Mouse (Mus musculus) liver, embryonic 13.5 days (tissue): ENCODE data around the gene Snx1. TPM values are rescaled to one million over a fixed set of nuclear protein-coding genes. Genes with fewer than 3 reads are reported as not detected.

Experiments used
- ATAC-seq: fragments of 200-750 bp; cut with Nextera tagmentation; 2 replicates; pipeline ENCODE4 v1.8.0; 2017; ENCODE audit warnings: low read depth, mild to moderate bottlenecking, moderate number of reproducible peaks, moderate library complexity
- DNase-seq: peaks from one replicate; pipeline ENCODE4 v3.0.0; 2022
- H3K27ac ChIP-seq: fragments of 300-500 bp; sonication (generic); 2 replicates; pipeline ENCODE4 v1.5.1; 2015; ENCODE audit warnings: moderate library complexity, mild to moderate bottlenecking, inconsistent platforms
- H3K27me3 ChIP-seq: fragments of 300-500 bp; sonication (generic); 2 replicates; pipeline ENCODE4 v1.6.1; 2015; ENCODE audit warnings: mild to moderate bottlenecking, inconsistent platforms
- H3K36me3 ChIP-seq: fragments of 300-500 bp; sonication (generic); 2 replicates; pipeline ENCODE4 v1.6.1; 2015; ENCODE audit warnings: mild to moderate bottlenecking, inconsistent platforms
- H3K4me1 ChIP-seq: fragments of 300-500 bp; sonication (generic); replicated peaks from 2 replicates; pipeline ENCODE4 v1.6.1; 2015; ENCODE audit warnings: inconsistent platforms
- H3K4me2 ChIP-seq: fragments of 300-500 bp; sonication (generic); 2 replicates; pipeline ENCODE4 v1.6.1; 2015; ENCODE audit warnings: inconsistent platforms, mild to moderate bottlenecking, moderate library complexity
- H3K4me3 ChIP-seq: fragments of 300-500 bp; sonication (generic); replicated peaks from 2 replicates; pipeline ENCODE4 v1.5.1; 2015; ENCODE audit warnings: mild to moderate bottlenecking, inconsistent platforms
- H3K9ac ChIP-seq: fragments of 300-500 bp; sonication (generic); 2 replicates; pipeline ENCODE4 v1.6.1; 2015; ENCODE audit warnings: mild to moderate bottlenecking, inconsistent platforms
- H3K9me3 ChIP-seq: fragments of 300-500 bp; sonication (generic); replicated peaks from 2 replicates; pipeline ENCODE4 v1.6.1; 2016; ENCODE audit warnings: inconsistent platforms
- whole genome bisulfite sequencing: fragments of 180-500 bp; shearing (Covaris S2); methylation state at CpG from one replicate; pipeline ENCODE4 v1.1.7; 2015; ENCODE audit not compliant: insufficient replicate concordance; 5-methylcytosine and 5-hydroxymethylcytosine counted together
- polyA plus RNA-seq: library from polyadenylated mRNA; unstranded; fragments of >200 nt; fragmentation: Nextera tagmentation; extraction: Ambion mirVana; gene quantifications from 2 replicates; pipeline ENCODE4 v1.2.1, GENCODE M21; 2015

Gene Snx1
- polyA plus RNA-seq, 1 experiment from 2014 or later: 79.7 TPM

DNA sequence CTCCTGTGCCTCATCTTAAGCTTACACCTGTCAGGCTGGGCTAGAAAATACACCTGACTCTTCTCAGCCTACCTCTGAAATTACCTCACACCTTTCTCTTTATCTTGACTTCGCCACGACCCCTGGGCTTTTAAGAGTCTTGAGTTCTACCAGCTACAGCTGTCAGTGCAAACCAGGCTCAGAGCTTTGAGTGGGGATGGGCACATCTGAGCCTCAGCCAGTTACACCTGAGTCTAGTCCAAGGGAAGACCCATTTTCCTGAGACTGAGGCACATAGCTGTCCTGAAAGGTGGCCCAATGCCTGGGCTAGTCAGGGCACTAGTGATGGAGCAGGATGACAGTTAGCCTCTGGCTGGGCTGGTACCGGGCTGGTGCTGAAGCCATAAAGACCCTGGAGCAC lies 59.6 kb downstream of the Snx1 start:
- Histone ChIP-seq H3K27me3 (peaks cover 23% of the 10 kb centered on the region), H3K36me3 (peaks cover 61% of the 10 kb centered on the region), H3K9ac (peak overlapping the region; percentile 92; the same call in 1 of the 2 replicates), H3K4me2 (peak overlapping the region; percentile 82), H3K4me3 (0 out of 2 replicates have a peak overlapping the region, but pooled peaks have one; percentile 82), H3K9me3 (no peaks in the 10 kb centered on the region), H3K4me1 (peaks cover 53% of the 10 kb centered on the region), H3K27ac (no peak overlapping the region)
- WGBS: 89% methylated on average over 3 of the region's 3 CpGs
- ATAC-seq (no peak), DNase-seq (no peak)

DNA sequence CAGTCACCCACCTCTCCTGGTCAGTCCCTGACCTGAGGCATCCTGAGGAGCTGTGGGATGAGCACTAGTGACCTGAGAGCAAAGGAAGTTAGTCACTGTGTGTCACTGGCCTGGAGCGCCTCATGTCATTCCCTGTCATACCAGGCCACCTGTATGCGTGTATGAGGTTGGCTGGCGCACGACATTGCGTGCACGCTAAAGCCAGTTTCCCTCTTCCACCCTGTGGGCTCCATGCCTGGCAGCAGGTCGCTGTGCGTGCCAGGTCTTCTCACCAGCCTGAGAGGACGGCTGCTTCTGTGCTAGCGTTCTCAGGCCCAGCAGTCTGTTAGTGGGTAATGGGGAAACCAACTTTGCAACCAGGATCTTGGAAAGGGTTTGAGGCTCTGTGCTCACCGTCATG lies 62.1 kb downstream of the Snx1 start:
- 94% methylated on average over 11 of the region's 11 CpGs for WGBS
- DNase-seq (no peak), ATAC-seq (no peak)
- Histone ChIP-seq H3K9ac (0 out of 2 replicates have a peak overlapping the region, but pooled peaks have one; percentile 7), H3K4me2 (no peak overlapping the region), H3K9me3 (no peaks in the 10 kb centered on the region), H3K36me3 (peaks cover 64% of the 10 kb centered on the region), H3K4me3 (no peak overlapping the region), H3K27ac (peak overlapping the region; percentile 36; the same call in 1 of the 2 replicates), H3K4me1 (peaks cover 51% of the 10 kb centered on the region), H3K27me3 (peaks cover 21% of the 10 kb centered on the region)

DNA sequence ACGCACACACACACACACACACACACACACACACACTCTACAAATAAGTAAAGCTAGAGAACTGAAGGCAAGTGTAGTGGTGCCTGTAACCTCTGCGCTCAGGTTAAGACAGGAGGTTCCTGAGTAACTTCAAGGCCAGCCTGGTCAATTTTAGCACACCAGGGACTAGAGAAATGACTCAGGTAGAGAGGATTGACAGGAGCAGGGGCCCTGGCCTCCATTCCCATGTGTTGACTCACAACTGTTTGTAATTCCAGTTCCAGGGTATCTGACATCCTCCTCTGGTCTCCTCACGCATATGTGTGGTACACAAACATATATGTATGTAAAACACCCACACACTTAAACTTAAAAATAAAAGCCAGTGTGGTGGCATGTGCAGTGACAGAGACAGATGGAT lies 62.9 kb downstream of the Snx1 start:
- no peak for DNase-seq
- ATAC-seq: no peak
- no peak overlapping the region for H3K4me3 ChIP-seq
- no peaks in the 10 kb centered on the region for H3K9me3 ChIP-seq
- peaks cover 50% of the 10 kb centered on the region for H3K4me1 ChIP-seq
- H3K9ac ChIP-seq: no peak overlapping the region
- peaks cover 12% of the 10 kb centered on the region for H3K27me3 ChIP-seq
- no peak overlapping the region for H3K4me2 ChIP-seq
- WGBS: 93% methylated on average over 3 of the region's 3 CpGs
- H3K36me3 ChIP-seq: peaks cover 64% of the 10 kb centered on the region
- peak overlapping the region; percentile 44 for H3K27ac ChIP-seq

DNA sequence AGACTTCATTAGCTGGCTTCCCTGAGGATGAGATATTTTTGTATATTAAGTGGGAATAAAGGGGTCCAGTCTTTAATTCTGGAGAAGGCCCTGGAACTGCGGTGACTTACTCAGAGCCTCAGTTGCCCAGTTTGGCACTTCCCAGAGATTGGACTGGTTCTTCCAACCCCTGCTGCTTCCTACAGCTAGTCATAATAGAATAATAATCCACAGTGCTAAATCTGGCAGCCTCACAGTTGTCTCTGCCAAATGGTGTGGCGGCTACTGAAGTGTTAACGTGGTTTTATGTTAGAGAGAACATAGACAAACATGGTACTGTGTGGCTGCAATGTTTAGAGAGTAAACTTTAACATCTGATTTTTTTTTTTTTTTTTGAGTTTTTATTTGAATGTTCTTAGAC lies 64.7 kb downstream of the Snx1 start:
- no peaks in the 10 kb centered on the region for H3K27me3 ChIP-seq
- H3K4me2 ChIP-seq: peak overlapping the region; percentile 78
- H3K9ac ChIP-seq: peak overlapping the region; percentile 92
- ATAC-seq (no peak), DNase-seq (no peak)
- H3K36me3 ChIP-seq: peaks cover 50% of the 10 kb centered on the region
- H3K4me3 ChIP-seq: peak overlapping the region; percentile 85
- H3K4me1 ChIP-seq: peaks cover 34% of the 10 kb centered on the region
- peak overlapping the region; percentile 89 for H3K27ac ChIP-seq
- WGBS: 83% methylated on average over 3 of the region's 3 CpGs
- H3K9me3 ChIP-seq: no peaks in the 10 kb centered on the region

DNA sequence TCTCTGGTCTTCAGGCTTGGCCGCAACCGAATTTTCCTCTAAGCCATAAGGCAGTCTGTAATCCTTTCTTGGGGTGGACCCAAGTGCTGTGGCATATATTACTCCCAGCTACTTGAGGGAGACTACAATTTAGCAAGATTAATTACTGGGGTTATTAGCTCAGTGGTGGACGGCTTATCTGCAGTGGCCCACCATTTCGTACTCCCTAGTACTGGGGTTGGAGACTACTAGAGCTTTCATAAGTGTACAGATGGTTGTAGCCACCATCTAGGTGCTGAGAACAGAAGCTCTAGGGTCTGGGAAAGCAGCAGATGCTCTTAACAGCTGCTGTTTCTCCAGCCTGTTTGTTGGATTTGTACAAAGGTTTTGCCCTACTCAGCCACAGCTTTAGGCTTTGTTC lies 65.4 kb downstream of the Snx1 start:
- H3K27ac ChIP-seq: peak overlapping the region; percentile 89

DNA sequence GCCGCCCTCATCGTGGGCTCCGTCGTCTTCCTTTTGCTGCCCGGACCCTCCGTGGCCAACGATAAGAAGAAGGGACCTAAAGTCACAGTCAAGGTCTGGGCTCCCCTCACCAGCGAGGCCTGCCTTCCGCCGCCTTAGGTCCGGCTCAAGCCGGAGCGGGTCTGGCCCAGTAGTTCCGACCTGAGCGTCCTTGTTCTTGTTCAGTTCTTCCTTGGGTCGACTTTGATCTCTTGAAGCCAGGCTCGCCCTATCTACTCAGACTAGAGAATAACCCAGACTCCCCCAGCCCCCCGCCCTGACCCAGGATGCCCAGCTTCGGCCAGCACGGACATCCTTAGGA lies 66.1 kb downstream of the Snx1 start:
- Histone ChIP-seq H3K9me3 (no peaks in the 10 kb centered on the region), H3K36me3 (peaks cover 36% of the 10 kb centered on the region), H3K4me1 (peaks cover 34% of the 10 kb centered on the region), H3K4me2 (peak overlapping the region; percentile 78), H3K27ac (peak overlapping the region; percentile 89), H3K4me3 (peak overlapping the region; percentile 85), H3K9ac (peak overlapping the region; percentile 92), H3K27me3 (no peaks in the 10 kb centered on the region)
- ATAC-seq (peak; percentile 47), DNase-seq (no peak)
- WGBS: 0% methylated on average over 20 of the region's 20 CpGs

More for the DNA sequence above, 65.4 kb downstream of the Snx1 start:
- peaks cover 34% of the 10 kb centered on the region for H3K4me1 ChIP-seq
- no peaks in the 10 kb centered on the region for H3K9me3 ChIP-seq
- H3K4me2 ChIP-seq: peak overlapping the region; percentile 78
- peak overlapping the region; percentile 92 for H3K9ac ChIP-seq
- 24% methylated on average over 4 of the region's 4 CpGs for WGBS
- H3K27me3 ChIP-seq: no peaks in the 10 kb centered on the region
- no peak for DNase-seq
- no peak for ATAC-seq
- H3K4me3 ChIP-seq: peak overlapping the region; percentile 85
- H3K36me3 ChIP-seq: peaks cover 43% of the 10 kb centered on the region

DNA sequence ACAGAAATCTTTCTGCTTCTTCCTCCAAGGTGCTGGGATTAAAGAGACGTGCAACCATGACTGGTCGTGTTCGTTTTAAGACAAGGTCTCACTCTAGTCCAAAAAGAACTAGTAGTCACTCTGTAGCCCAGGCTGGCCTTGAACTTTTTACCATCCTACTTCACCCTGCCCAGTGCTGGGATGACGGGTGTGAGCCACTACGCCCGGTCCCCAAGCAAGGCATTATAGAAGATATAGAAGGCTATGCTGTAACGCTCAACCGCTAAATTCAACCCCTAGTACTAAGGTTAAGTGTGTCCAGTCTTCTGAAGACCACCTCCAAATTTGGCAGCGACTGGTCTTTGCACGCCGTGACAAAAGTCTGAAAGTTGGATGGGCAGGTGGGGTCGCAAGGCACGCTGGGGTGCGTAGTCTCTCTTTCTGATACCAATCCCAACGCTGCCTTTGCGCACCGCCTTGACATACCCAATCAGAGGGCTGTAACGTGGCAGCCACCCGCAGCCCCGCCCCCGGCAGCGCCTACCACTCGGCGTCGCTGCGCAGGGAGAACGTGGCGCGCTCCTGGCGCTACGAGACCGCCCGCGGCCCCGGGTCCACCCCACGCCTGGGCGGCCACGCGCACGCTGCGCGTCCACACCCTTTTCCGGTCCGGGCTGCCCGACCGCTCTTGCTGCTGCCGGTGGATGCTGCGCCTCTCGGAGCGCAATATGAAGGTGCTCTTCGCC lies 66.6 kb downstream of the Snx1 start, which contains the start of gene Ppib:
Ppib (plus strand) TSS at position 640 of the 725 bp plus-strand sequence.
- Histone ChIP-seq H3K27me3 (no peaks in the 10 kb centered on the region), H3K4me3 (peak within 1 kb of the TSS; percentile 85), H3K4me2 (peak within 1 kb of the TSS; percentile 78), H3K4me1 (peaks cover 34% of the 10 kb centered on the region), H3K27ac (peak within 1 kb of the TSS; percentile 89), H3K36me3 (peaks cover 32% of the 10 kb centered on the region), H3K9me3 (no peaks in the 10 kb centered on the region), H3K9ac (peak within 1 kb of the TSS; percentile 92)
- under 1% methylated on average over 51 of the region's 51 CpGs for WGBS
- peak; percentile 95 for ATAC-seq
- peak; percentile 98 for DNase-seq

DNA sequence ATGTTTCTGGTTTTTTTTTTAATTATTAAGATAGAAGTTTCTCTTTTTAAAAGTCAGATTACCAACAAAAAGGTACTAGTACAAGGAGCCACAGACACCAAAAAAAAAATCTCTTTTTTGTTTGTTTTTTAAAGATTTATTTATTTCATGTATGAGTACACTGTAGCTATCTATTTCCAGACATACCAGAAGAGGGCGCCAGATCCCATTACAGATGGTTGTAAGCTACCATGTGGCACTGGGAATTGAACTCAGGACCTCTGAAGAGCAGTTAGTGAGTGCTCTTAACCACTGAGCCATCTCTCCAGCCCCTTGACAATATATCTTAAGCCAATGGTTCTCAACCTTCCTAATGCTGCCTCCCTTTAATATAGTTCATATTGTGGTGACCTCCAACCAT lies 72.8 kb downstream of the Snx1 start:
- ATAC-seq (no peak), DNase-seq (no peak)
- no peak overlapping the region for H3K4me3 ChIP-seq
- no peak overlapping the region for H3K27ac ChIP-seq
- no peak overlapping the region for H3K9ac ChIP-seq
- WGBS: 45% methylated on average over 1 of the region's 1 CpGs
- no peaks in the 10 kb centered on the region for H3K27me3 ChIP-seq
- peaks cover 6% of the 10 kb centered on the region; the same call in 1 of the 2 replicates for H3K4me1 ChIP-seq
- no peaks in the 10 kb centered on the region for H3K36me3 ChIP-seq
- peaks cover 6% of the 10 kb centered on the region; the same call in 1 of the 2 replicates for H3K9me3 ChIP-seq
- no peak overlapping the region for H3K4me2 ChIP-seq

DNA sequence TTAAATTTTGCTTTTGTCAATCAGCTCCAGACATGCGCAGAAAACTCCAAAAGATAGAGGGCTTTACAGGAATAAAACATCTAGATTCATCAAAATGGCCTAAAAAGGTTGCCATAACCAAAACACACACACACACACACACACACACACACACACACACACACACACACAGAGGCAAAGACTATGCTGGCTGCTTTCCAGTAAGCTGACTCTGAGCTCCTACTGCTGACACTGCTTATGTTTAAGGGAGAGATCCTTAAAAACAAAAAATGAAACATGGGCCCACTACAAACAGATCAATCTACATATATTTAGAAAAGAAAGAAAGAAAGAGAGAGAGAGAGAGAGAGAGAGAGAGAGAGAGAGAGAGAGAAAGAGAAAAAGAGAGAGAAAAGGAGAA lies 73.7 kb downstream of the Snx1 start:
- peaks cover 6% of the 10 kb centered on the region; the same call in 1 of the 2 replicates for H3K9me3 ChIP-seq

DNA sequence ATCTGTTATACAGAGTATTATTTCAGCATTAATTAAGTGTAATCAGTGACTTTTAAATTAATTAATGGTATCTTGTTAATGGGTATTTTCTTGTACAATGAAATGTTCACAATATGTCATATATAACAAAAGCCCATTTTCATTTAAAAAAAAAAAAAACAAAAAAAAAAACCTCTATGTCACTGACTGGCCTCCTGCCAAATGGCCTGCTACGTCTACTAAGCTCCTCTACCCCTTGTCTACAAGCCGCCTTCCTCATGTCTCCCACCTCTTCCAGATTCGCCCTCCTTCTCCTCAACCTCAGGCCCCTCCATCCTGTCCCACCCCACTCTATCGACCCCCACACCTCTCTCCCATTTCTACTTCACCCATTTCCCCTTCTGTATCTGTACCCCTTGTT lies 74.9 kb downstream of the Snx1 start:
- WGBS: 62% methylated on average over 4 of the region's 4 CpGs
- no peak overlapping the region for H3K9ac ChIP-seq
- no peak for DNase-seq

More for the DNA sequence above, 73.7 kb downstream of the Snx1 start:
- no peak overlapping the region for H3K9ac ChIP-seq
- H3K4me1 ChIP-seq: 0 out of 2 replicates have a peak, but pooled peaks cover 5% of the 10 kb centered on the region
- ATAC-seq (no peak), DNase-seq (no peak)
- H3K36me3 ChIP-seq: no peaks in the 10 kb centered on the region
- no peak overlapping the region for H3K4me2 ChIP-seq
- no peak overlapping the region for H3K4me3 ChIP-seq
- no peak overlapping the region for H3K27ac ChIP-seq
- WGBS: 79% methylated on average over 1 of the region's 1 CpGs
- H3K27me3 ChIP-seq: no peaks in the 10 kb centered on the region

DNA sequence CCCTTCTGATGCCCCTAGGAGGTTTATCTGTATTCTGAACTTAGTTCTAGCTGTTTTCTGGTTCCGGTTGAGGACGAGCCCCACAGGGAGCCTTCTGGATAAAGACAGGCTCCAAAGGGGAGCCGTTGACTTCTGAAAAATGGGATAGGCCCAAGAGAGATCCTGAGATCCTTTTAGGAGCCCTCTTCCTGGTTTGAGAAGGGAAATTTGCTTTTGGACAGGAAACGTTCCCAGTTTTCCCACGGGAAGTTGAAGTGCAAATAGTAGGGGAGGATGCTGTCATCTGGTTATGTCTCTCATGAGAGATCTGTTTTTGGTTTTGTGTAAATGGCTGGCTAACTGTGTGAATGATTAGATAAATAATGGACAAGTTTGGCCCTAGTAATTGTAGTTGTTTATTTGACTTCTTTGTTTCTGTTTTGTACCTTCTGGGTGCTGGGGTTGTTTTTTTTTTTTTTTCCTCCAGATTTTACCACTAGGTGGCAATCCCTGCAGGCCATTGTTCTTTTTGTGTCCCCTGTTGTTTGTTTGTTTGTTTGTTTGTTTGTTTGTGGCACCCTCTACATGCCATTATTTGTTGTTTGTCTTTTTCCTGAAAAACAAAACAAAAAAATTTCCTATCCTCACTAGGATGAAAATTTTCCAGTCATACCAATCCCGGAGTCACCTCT lies 76.3 kb downstream of the Snx1 start:
- 0 out of 2 replicates have a peak, but pooled peaks cover 5% of the 10 kb centered on the region for H3K4me1 ChIP-seq
- peaks cover 6% of the 10 kb centered on the region; the same call in 1 of the 2 replicates for H3K9me3 ChIP-seq
- H3K36me3 ChIP-seq: no peaks in the 10 kb centered on the region
- no peak for ATAC-seq
- no peak for DNase-seq
- WGBS: 72% methylated on average over 6 of the region's 6 CpGs
- no peak overlapping the region for H3K4me2 ChIP-seq
- H3K27me3 ChIP-seq: no peaks in the 10 kb centered on the region
- no peak overlapping the region for H3K9ac ChIP-seq
- no peak overlapping the region for H3K4me3 ChIP-seq
- no peak overlapping the region for H3K27ac ChIP-seq

More for the DNA sequence above, 74.9 kb downstream of the Snx1 start:
- Histone ChIP-seq H3K4me2 (no peak overlapping the region), H3K27me3 (no peaks in the 10 kb centered on the region), H3K9me3 (peaks cover 6% of the 10 kb centered on the region; the same call in 1 of the 2 replicates), H3K4me1 (0 out of 2 replicates have a peak, but pooled peaks cover 5% of the 10 kb centered on the region), H3K36me3 (no peaks in the 10 kb centered on the region), H3K4me3 (no peak overlapping the region), H3K27ac (no peak overlapping the region)
- ATAC-seq: no peak
